In genomic region chr9:60548182-60548581, GRCm38 (mm10) we compare ENCODE assay signal across 8 mouse cellular contexts. TPM values are rescaled to one million over a fixed set of nuclear protein-coding genes. Genes with fewer than 3 reads are reported as not detected.
A peak's percentile ranks its signal among the peaks of the same experiment; 100 is the strongest.
DNase-seq lines count a peak whose midpoint lies in the region; ATAC-seq and TF ChIP-seq lines count a peak whose summit lies in the region.

No protein-coding gene starts in this region.

- no peak for TF ChIP-seq POLR2A in olfactory bulb, adult 2 months (IDR thresholded peaks at IDR 0.05; ENCODE audit: insufficient read depth, low read depth, low read length)

- no peak for ATAC-seq in forebrain, embryonic 13.5 days

- no peaks in the 10 kb centered on the region for H3K27me3 ChIP-seq in forebrain, embryonic 10.5 days (ENCODE audit: poor library complexity, severe bottlenecking)
- H3K27me3 ChIP-seq in forebrain, embryonic 13.5 days, result no peaks in the 10 kb centered on the region

- 28% methylated on average over 4 of the region's 4 CpGs for WGBS in forebrain, embryonic 10.5 days
- 22% methylated on average over 4 of the region's 4 CpGs for WGBS in forebrain, embryonic 13.5 days
- 23% methylated on average over 4 of the region's 4 CpGs for WGBS in olfactory bulb, adult 2 months

- TF ChIP-seq CTCF in olfactory bulb, adult 2 months (IDR thresholded peaks at IDR 0.05; ENCODE audit: insufficient read depth, low read depth, low read length), result peak; percentile 63; the same call in 1 of the 2 replicates

- H3K4me2 ChIP-seq in forebrain, embryonic 13.5 days, result no peak overlapping the region

- no peak overlapping the region for H3K9ac ChIP-seq in forebrain, embryonic 13.5 days

- H3K4me1 ChIP-seq in forebrain, embryonic 10.5 days, result no peaks in the 10 kb centered on the region
- H3K4me1 ChIP-seq in forebrain, embryonic 13.5 days, result no peaks in the 10 kb centered on the region
- H3K4me1 ChIP-seq in olfactory bulb, adult 2 months (ENCODE audit: control insufficient read depth, insufficient read depth, low read length), result no peaks in the 10 kb centered on the region

- H3K4me3 ChIP-seq in forebrain, embryonic 10.5 days, result no peak overlapping the region
- no peak overlapping the region for H3K4me3 ChIP-seq in forebrain, embryonic 13.5 days
- H3K4me3 ChIP-seq in olfactory bulb, adult 2 months (ENCODE audit: insufficient read depth, low read depth, low read length), result no peak overlapping the region

- H3K36me3 ChIP-seq in forebrain, embryonic 10.5 days (replicated peaks), result no peaks in the 10 kb centered on the region
- H3K36me3 ChIP-seq in forebrain, embryonic 13.5 days (ENCODE audit: poor library complexity, severe bottlenecking), result no peaks in the 10 kb centered on the region

- peak; percentile 28 for DNase-seq in forebrain, embryonic 10.5 days (ENCODE audit: extremely low spot score, low spot score)
- peak; percentile 27 for DNase-seq in A20 (ENCODE audit: low read depth, low spot score)
- DNase-seq in brain, adult 2 months (ENCODE audit: low read depth, low spot score), result peak; percentile 67
- DNase-seq in heart, adult 8-10 months (ENCODE audit: low spot score), result peak; percentile 10
- DNase-seq in kidney, postnatal 4 days, result peak; percentile 75 to 82
- no peak for DNase-seq in MN1 (ENCODE audit: low spot score)

- no peaks in the 10 kb centered on the region for H3K9me3 ChIP-seq in forebrain, embryonic 10.5 days
- H3K9me3 ChIP-seq in forebrain, embryonic 13.5 days (replicated peaks), result no peaks in the 10 kb centered on the region

- no peak overlapping the region for H3K27ac ChIP-seq in forebrain, embryonic 10.5 days
- H3K27ac ChIP-seq in forebrain, embryonic 13.5 days, result no peak overlapping the region
- H3K27ac ChIP-seq in olfactory bulb, adult 2 months (ENCODE audit: insufficient read depth, low read depth, low read length), result no peak overlapping the region

RNA-seq across cellular contexts. Expression of gene Thsd4, which starts 26.3 kb away (rescaled TPM):
- 3.1 and 3.8 TPM in 2 replicates for polyA plus RNA-seq in forebrain, embryonic 10.5 days (2016; fragmentation: Nextera tagmentation; extraction: Ambion mirVana)
- 5.2 and 6.0 TPM in 2 replicates for polyA plus RNA-seq in forebrain, embryonic 13.5 days (2015; fragmentation: Nextera tagmentation; extraction: Ambion mirVana)
- 1 to 10 TPM; 3.7 to 4.8 (median 4.2) TPM for total RNA-seq in heart, adult 8-10 months (2022)
- polyA plus RNA-seq in olfactory bulb, adult 2 months (2012; ENCODE audit: insufficient read depth, insufficient read length, low replicate concordance, missing spikeins), result not detected in 2 replicates
